Comparison of ENCODE assay signal across 15 mouse cellular contexts in genomic region chr3:42232268-42232667, GRCm38 (mm10).
"Had no signal": no experiment of that assay in that cellular context is flagged by ENCODE, and none has a peak within 500 bp of the region (broad histone marks: within the 10 kb centered on the region; RNA-seq: fewer than 3 reads in every experiment).

No protein-coding gene starts in this region.

- H3K4me3 ChIP-seq: liver, embryonic 12.5 days; lung, embryonic 15.5 days; megakaryocyte, embryonic 14.5 days; midbrain, embryonic 13.5 days; midbrain, embryonic 15.5 days; neural tube, embryonic 12.5 days; stomach, embryonic 15.5 days had no signal

- ATAC-seq: liver, embryonic 12.5 days; midbrain, embryonic 13.5 days; midbrain, embryonic 15.5 days had no signal

- H3K4me1 ChIP-seq: liver, embryonic 12.5 days; lung, embryonic 15.5 days; megakaryocyte, embryonic 14.5 days; midbrain, embryonic 13.5 days; midbrain, embryonic 15.5 days; neural tube, embryonic 12.5 days; stomach, embryonic 15.5 days had no signal

- H3K36me3 ChIP-seq: liver, embryonic 12.5 days; lung, embryonic 15.5 days; midbrain, embryonic 13.5 days; midbrain, embryonic 15.5 days; neural tube, embryonic 12.5 days; stomach, embryonic 15.5 days had no signal

- H3K4me2 ChIP-seq: liver, embryonic 12.5 days; lung, embryonic 15.5 days; midbrain, embryonic 11.5 days; midbrain, embryonic 13.5 days; midbrain, embryonic 15.5 days; neural tube, embryonic 12.5 days; stomach, embryonic 15.5 days had no signal

- DNase-seq: right cerebral cortex, postnatal 14 days; thymus, adult 2 months; thymus, postnatal 25 days; thymus, postnatal 4 days had no signal

- H3K9me3 ChIP-seq: liver, embryonic 12.5 days; lung, embryonic 15.5 days; midbrain, embryonic 13.5 days; midbrain, embryonic 15.5 days; neural tube, embryonic 12.5 days; stomach, embryonic 15.5 days had no signal

- H3K27me3 ChIP-seq: liver, embryonic 12.5 days; lung, embryonic 15.5 days; megakaryocyte, embryonic 14.5 days; midbrain, embryonic 13.5 days; midbrain, embryonic 15.5 days; neural tube, embryonic 12.5 days; stomach, embryonic 15.5 days had no signal

- H3K9ac ChIP-seq: liver, embryonic 12.5 days; liver, embryonic 14.5 days; lung, embryonic 15.5 days; midbrain, embryonic 13.5 days; midbrain, embryonic 15.5 days; neural tube, embryonic 12.5 days; stomach, embryonic 15.5 days had no signal

- H3K27ac ChIP-seq: liver, embryonic 12.5 days; liver, embryonic 14.5 days; lung, embryonic 15.5 days; macrophage; midbrain, embryonic 13.5 days; midbrain, embryonic 15.5 days; neural tube, embryonic 12.5 days; stomach, embryonic 15.5 days; stomach, postnatal 0 days had no signal
